Mouse (Mus musculus) liver, embryonic 14.5 days (tissue): ENCODE results near the gene Cops4.

Source experiments
- CTCF ChIP-seq: IDR thresholded peaks from 2 replicates; pipeline ENCODE4 v1.5.1; 2016; ENCODE audit warnings: antibody characterized with exemption, low read depth, control low read depth
- EP300 ChIP-seq: IDR thresholded peaks from 2 replicates; pipeline ENCODE4 v1.6.1; 2016; ENCODE audit warnings: antibody characterized with exemption, low read depth

DNA sequence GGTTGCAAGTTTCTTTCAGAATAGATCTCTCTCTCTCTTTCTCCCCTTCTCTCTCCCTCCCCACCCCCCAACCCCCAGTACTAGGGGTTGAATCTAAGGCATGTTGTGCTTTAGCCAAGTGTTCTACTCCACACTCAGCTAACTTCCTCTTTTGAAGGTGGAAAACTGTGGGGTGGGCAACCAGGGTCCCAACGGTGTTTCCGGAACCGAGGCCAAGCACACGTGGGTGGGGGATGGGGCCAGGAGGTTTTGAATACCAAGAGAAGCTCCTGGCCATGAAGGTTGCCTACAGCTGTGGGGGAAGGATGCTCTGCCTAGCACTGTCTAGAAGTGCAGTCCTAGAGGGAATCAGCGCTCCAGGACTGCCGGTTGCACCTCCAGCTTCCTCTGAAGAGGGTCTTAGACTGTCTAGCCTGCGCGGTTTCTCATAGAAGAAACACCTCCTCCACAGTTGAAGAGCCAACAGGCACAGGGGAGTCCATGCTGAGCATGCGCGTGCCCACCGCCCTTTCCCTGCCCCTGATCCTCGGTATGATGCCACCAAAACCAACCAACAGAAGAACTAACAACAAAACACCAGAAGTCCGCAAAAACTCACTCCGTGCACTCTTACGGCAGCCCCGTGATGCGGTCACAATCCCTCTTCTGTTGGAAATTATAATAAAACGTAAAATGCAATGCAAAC lies 51.3 kb downstream of the Cops4 start:
- TF ChIP-seq CTCF: no peak
- no peak for TF ChIP-seq EP300
